Mouse (Mus musculus) E14TG2a.4 (cell line): Measurements from ENCODE around the gene Abcb7.
"Not testable (repeated sequence)": the region's sequence is repeated elsewhere in the genome, so short reads cannot be mapped to it uniquely, and the experiment has no call there.

ENCODE experiments used
- CTCF ChIP-seq: conservative IDR thresholded peaks from 2 replicates; pipeline ENCODE4 v1.5.1; 2014; ENCODE audit warnings: low read length
- NANOG ChIP-seq: IDR thresholded peaks from 2 replicates; pipeline ENCODE4 v1.6.1; 2014; ENCODE audit warnings: borderline replicate concordance, low read length, mixed read lengths
- POU5F1 ChIP-seq: IDR thresholded peaks from 2 replicates; pipeline ENCODE4 v1.6.1; 2014; ENCODE audit warnings: low read length, borderline replicate concordance

DNA sequence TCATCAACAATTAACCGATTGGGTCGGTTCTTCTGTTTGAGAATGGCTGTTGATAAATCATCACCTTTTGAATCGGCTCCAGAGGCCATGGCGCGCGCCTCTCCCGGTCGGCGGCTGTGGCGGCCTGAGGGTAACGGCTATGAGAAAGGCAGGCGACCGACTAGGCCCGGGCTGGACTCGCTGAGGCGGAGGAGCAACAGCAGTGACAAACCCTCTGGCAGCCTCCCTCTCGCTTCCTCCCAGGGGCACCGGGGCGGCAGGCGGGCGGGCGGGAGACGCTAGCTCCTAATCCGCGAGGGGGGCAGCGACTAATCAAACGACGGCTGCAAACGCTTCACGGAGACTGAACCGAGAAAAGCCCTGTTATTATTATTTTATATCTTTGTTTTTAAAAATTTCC is 65.5 kb downstream of the Abcb7 start:
- not testable (repeated sequence) for TF ChIP-seq CTCF, POU5F1, NANOG
